Mouse (Mus musculus): ENCODE results near the gene Prss46.

Prss46 gene

DNA sequence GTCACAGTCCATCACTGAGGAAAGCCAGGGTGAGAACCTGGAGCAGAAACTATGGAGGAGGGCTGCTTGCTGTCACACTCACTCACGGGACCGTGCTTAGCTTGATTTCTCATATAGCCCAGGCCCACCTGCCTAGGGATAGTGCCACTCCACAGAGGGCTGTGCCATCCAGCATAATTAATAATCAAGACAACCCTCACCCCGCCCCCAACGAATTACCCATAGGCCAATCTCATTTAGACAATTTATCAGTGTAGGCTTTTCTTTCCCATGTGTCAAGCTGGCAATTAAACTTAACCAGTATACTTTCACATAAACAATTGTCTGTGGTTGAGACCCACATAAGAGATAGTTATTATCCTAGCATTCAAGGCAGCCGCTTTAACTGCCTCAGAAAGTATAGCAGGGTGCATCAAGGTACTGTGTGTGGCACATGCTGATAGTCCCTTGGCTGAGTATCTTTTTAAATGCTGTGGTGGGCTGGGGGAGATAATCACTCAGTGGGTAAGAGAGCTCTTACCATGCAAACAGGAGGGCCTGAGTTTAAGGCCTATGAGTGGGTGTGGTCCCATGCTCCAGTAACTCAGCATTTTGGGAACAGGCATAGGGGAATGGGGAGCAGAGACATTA lies 14.8 kb downstream of the Prss46 start:
- no peak for DNase-seq (ENCODE audit: low spot score)

DNA sequence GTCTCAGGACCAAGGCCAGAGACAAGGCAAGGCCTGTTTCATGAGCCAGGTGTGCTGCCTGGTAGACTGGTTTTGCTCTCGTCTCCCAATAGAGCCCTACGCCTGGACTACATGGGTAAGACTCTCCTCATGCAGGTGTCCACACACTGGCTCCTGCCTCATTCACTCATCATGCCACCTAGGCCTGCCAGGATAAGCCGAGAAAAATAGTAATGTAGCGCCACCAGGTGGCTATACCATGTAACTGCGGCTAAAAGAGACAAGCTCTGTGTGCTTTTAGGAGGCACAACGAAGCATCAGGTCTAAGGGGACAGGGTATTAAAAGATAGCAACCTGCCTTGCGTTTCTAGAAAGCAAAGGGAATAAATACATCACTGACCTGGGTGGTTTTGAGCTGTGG lies 26.7 kb downstream of the Prss46 start:
- DNase-seq (ENCODE audit: low spot score), result peak; percentile 71

DNA sequence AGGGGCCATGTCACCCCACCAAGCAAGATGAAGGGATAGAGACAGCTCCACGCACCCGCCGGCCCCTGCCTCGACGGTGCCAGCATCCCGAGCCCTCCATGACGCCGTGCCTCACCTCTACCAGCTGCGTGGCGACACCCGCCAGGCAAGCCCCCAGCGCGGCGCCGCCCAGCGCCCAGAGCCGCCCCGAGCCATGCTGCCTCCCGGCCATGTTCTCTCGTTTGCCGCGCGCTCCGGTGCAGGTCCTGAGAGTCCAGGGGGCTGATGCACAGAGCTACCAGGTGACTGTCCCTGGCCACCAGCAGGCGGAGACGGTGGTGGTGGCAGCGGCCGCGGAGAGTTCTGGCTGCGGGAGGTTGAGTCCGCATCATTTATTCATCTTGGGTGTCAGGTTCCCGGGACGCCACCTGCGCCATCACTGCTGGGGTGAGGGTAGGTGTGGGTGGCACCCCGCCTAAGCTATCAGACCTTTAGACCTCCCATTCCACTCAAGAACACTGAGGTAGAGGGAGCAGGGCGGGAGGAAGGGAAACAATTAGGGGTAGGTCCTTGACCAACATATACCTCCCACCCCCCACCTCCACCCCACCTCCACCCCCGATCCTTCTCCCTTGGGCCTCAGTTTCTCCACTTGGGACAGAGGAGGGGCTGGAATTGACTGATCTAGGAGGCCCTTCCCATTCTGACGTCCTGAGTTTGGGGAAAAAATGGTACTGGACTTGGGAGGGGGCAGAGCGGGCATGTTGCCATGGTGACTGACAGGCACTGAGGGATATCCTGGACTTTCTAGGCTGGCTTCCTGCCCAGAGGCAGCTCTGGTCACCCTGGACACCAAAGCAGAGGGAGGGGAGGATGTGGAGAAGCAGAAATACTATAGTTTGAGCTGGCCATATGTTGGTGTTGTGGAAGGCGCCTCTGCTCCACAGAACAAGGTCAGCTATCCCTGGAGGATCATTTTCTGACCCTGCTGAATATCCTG lies 29.7 kb downstream of the Prss46 start:
- DNase-seq (ENCODE audit: low spot score), result no peak

DNA sequence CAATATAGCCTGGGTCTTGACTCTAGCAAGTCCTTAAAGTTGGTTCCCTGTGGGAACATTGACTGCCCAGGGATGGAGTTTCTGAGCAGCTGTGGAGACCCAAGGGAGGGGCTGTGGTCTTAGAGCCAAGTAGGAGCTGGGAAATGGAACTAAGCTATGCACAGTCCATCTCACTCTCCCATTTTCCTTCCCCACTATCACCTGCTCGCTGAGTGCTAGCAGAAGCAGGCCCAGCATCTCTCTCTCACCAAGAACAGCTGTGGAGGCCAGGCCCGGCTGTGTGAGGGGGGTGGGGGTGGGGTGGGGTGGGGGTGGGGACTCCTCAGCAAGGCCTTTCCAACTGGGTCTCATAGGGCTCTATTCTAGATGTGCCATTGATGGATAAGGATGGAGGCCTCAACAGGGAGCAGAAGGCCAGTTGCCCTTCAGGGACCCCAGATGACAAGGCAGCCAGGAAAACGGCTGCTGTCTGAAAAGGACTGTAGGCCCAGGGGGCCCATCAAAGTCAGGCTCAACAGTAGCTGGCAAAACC lies 30.4 kb downstream of the Prss46 start:
- no peak for DNase-seq (ENCODE audit: low spot score)

DNA sequence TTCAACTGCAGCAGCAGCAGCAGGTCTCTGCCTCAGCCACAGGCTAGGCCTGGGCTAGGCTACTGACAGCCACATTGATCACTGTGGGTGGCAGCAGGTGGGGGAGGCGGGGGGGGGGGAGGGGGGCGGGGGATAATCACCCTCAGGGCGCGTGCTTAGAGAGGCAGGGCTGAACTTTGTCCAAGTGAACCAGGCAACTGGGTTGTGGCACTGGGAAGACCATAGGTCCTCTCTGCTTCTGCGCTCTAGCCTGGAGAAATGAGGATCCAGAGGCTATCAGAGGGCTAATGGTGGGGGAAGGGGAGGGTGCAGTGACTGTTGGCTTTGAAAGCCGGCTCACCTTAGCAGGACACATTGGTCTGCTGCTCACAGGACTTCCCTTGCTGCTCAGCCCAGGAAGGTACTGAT lies 31.0 kb downstream of the Prss46 start:
- DNase-seq (ENCODE audit: low spot score), result no peak

DNA sequence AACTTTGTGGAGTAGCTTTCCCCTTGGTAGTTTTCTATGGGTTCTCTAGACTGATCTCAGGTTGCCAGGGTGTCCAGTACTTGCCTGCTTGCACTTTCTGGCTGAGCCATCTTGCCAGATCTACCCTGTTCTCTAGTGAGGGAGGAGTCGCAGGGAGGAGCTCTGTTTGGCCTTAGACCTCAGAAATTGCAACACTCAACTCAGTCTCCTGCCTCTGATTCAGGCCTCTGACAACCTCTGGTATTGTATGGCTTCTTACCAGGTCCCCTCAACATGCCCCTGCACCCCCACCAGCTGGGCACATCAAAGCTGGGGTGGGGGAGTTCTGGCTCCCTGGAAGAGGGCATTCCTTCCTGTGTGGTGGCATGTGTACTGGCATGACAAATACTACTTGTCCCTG lies 33.0 kb downstream of the Prss46 start:
- no peak for DNase-seq (ENCODE audit: low spot score)

DNA sequence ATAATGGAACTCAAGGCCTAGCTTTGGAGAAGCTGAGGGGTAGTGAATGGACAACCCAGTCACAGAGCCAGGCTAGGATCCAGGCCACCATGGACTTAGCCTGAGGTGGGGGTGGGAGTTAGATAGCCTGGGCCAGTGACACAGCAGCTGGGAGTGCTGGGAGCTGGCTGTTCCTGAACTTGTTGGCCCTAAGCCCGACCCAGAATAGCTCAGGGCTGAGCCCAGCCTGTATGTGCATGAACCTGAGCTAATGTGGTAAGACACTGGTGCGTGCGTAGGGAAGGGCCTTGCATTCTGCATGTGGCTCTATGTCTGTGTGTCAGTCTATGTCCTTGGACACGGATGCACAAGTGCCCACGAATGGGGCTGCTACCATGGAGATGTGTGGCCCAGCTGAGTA lies 33.6 kb downstream of the Prss46 start:
- peak; percentile 57 for DNase-seq (ENCODE audit: low spot score)

DNA sequence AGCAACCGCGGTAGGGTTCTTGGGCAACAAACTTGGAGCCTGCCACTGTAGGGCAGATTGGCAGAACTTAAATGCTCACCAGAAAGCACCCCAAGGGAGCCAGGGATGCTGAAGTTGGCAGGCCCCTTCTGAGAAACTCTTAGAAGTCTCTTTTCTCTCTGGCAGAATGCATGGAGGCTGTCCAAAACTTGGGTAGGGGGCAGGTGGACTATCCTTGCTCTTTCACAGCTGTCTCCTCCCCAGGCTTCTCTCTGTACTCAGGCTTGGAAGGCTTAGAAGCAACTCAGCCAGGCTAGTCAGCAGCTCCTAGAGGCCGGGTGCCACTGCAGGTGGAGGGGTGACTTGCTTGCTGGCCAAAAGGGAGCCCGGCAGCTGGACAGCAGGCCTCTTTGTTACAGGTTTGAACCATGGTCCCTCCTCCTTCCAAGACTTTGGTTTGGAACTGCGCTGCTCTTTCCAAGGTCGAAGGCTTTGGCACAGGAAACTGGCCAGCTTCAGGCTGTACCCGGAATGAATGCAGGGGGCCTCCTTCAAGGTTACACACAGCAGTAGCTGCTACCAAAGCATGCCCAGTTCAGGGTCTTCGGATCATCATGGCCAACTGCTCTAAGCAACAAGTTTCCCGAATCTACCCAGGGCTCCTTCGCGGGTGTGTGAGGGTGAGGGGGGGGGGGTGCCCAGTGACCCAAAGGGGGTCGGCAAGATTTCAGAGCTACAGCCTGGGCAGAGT lies 35.0 kb downstream of the Prss46 start, which contains the start of gene Als2cl:
Gene Als2cl, plus strand, starts transcription at position 680 of the 730 bp plus-strand sequence.
- no peak for DNase-seq (ENCODE audit: low spot score)

DNA sequence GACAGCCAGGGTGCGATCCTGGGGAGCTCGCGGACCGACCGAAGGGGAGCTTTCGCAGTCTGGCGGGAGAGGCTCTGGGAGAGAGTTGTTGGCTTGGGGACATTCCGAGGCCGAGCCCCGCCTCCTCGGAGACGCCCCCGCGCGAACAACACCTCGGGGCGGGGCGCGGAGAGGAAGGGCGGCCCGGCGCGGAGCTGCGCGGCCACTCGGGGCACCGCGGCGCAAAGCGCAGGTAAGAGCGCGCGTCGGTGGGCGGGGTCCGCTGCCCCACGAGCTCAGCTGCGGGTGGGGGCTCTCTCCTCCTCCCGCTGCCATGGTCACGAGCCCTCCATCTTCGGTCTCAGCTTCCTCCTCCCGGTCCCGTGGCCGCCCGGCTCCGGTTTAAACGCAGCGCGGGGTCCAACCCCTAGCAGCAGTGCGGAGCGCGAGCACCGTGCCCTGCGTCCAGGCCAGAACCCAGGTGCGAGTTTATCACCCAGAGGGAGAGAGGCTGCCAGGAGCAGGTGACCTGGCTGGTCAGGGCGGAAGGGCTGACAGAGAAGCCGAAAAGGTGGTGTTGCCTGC lies 35.8 kb downstream of the Prss46 start, which contains the start of gene Tmie:
Gene Tmie, minus strand, starts transcription at position 116 of the 564 bp plus-strand sequence.
- peak; percentile 90 for DNase-seq (ENCODE audit: low spot score)

DNA sequence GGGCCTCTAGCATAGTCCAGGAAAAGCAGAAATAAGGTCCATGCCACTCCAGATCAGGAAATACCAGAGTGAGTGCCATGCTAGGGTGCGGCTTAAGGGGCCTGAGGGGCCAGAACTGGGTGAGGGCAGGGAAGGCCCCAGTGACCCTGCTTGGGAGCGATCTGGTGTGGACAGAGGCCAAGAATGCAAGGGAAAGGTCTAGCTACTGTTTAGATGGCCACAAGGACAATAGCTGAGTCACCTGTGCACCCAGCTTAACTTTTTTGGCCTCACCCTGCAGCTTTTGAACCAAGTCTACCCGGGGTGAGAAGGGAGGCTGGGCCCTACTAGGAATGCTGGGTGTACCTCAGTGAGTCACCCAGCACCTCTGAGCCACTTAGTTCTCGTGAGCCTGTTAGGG lies 36.5 kb downstream of the Prss46 start:
- peak; percentile 81 for DNase-seq (ENCODE audit: low spot score)

DNA sequence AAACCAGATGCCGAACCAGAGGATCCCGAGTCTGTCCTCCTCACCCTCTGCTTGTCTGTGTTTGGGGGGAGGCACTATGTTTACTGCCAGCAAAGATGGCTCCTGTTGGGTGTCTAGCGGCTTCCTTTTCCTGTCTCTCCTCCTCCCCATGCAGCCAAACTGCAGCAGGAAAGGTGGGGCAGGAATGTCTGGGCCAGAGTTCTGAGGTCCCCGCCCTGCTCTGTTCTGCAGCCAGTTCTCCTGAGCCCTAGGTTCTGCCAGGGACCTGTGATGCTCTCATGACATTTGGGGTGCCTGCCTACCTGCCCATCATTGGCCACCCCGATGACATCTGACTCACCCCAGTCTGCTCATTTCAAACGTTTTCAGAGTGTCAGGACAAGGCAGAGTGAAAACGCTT lies 37.6 kb downstream of the Prss46 start:
- peak; percentile 80 for DNase-seq (ENCODE audit: low spot score)

DNA sequence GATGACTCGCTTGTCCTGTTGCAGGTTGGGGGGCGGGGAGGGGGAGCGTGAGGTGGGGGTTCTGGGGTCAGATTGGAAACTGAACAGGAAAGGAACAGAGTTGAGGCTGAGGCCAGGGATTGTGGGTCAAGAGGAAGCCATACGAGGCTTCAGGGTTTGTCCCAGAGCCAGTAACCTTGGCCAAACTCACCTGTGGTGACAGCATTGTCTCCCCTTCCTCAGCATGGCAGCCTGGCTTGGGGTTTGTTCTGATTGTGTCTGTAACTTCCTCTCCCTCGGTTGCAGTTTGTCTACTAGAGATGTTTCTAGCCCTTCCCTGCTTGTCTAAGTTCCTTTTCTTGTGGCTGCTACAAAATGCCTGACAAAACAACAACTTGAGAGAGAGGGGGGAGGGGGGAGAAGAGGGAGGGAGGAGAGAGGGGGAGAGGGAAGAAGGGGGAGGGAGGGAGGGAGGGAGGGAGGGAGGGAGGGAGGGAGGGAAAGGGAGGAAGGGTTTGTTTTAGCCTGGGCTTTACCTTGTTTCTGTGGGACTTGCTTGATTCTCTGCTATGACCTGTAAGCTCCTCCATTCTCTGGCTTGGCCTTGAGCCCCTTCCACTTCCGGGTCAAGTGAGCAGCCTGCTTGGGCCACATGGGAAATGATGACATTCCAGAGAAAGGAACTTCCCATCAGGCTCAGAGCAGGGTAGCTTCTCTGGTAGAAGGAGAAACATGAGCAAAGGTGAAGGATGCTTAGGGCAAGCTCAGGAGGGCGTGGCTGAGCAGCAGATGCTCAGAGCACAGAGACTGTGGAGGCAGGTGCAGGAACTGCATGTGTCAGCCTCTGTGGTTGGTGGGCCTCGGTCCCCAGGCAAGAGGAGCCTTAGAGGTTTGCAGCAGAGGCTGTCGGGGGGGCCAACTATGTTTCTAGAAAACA lies 43.3 kb downstream of the Prss46 start:
- DNase-seq (ENCODE audit: low spot score), result no peak

DNA sequence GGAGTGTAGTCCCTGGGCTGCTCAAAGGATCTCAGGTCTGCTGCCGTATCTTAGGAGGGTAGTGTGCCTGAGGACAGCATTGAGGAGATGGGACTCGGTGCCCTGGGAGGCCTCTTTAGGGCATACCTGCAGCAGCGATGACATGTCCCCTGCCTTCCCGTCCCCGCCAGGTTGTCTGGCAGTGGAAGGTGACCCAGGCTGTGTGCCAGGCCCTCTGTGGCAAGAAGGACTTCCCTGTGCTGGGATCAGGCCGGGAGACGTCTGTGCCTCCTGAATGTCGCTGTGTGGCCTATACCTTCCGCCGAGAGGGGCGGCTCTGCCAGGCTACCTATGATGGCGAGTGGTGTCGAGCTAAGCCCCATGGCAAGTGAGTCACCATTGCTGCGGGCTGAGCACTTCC lies 44.6 kb downstream of the Prss46 start:
- no peak for DNase-seq (ENCODE audit: low spot score)

DNA sequence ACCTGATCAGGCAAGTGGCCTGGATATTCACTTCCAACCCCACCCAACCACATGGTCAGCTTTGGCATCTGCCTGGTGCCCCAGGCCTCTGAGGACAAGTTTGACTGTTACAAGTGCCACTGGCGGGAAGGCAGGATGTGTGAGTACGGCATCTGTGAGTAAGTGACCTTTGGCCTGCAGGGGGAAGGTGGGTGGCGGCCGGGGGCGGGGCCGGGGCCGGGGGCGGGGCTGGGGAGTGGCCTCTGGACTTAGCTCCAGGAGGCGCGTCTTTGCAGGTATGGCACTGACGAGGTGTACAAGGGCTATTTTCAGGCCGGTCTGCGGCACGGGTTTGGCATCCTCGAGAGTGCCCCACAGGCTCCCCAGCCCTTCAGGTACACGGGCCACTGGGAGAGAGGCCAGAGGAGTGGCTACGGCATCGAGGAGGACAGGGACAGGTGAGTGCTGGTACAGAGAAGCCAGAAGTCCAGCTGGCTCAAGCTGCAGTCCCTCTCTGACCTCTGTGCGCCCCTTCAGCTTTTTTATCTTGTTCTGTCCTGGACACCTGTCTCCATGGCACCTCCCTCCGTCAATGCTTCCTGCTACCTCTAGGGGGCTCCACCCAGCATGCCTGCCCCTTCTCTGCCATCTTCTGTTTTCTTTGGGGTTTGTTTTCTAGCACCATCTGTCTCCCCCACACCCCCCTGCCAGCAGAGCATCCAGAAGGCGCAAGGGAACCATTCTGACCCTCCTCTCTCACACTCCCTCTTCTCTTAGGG lies 45.9 kb downstream of the Prss46 start:
- DNase-seq (ENCODE audit: low spot score), result no peak

DNA sequence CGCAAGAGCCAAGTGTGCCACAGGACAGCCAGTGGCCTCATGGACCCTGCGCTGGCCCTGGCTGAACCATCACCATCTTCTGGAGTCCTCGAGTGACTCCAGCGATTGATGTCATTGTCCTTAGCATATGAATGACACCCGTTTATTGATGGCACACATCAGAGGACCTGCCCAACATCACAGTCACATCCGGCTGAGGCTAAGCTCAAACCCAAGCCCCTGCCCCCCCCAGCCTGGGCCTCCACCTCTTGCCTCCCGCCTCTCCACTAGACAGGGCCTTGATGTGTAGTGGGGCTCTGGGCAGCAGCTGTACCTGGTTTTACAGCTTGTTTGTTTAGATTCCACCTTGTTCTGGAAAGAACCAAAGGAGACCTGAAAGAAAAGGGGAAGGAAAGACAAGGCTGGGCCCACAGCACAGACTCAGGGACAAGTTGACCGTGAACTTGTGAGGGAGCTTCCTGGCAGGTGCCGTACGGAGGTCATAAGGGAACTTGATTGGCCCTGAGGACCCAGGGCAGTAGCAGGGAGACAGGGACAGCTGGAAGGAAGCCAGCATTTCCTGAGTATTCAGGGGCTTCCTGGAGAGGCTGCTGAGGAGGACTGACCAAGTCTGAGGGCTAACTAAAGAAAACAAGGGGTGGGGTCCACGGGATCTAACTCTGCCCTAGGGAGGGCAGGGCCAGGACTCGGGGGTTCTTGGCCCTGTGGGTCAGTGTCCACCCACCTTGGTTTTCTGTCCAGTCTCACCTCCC lies 46.9 kb downstream of the Prss46 start:
- DNase-seq (ENCODE audit: low spot score), result peak; percentile 32

DNA sequence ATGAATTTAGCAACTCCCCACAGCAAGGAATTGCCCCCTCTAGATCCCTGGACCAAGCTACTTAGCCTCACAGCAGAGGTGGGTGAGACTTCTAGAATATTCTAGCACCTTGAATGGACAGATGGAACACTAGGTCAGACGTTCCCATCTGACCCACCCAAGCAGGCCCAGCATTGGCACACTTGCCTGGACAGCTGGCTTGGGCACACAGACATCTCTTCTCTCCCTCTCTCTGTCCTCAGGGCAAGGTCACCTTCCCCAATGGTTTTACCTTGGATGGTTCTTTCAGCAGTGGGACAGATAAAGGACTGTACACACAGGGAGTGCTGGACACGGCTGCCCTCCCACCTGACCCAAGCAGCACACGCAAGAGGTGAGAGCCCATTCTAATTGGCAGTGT lies 48.2 kb downstream of the Prss46 start:
- no peak for DNase-seq (ENCODE audit: low spot score)

DNA sequence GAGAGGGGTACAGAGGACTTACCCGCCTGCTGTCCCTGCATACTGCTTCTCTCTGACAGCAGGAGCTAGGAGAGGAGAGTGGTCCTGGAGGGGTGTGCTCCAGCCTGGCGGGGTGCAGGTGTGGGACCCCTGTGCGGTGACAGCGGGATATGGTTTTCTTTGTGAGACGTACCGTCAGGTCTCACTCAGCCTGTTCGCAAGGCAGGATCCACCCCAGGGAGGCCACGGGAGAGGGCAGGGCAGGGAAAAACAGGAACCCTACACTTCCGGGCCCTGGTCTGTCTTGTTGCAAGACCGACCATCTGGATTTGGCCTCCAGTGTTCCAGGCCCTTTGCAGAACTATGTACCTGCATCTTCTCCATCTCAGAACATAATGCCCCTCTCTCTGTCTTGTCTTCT lies 49.1 kb downstream of the Prss46 start:
- no peak for DNase-seq (ENCODE audit: low spot score)

DNA sequence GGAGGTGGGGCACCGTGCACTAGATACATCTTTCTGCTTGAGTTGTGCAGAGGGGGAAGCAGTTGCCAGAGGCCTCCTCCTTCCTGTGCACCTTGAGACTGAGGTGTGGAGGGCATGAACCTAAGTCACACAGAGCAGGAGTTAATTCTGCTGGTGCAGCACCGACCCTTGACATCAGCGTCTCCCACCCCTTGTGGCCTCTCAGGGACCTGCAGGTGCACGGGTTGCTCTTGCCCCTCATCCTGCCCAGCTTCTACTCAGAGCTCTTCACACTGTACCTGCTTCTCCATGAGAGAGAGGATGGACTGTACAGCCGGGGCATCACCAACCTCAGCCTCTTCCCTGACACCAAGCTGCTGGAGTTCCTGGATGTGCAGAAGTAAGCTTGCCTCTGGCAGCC lies 51.2 kb downstream of the Prss46 start:
- no peak for DNase-seq (ENCODE audit: low spot score)

DNA sequence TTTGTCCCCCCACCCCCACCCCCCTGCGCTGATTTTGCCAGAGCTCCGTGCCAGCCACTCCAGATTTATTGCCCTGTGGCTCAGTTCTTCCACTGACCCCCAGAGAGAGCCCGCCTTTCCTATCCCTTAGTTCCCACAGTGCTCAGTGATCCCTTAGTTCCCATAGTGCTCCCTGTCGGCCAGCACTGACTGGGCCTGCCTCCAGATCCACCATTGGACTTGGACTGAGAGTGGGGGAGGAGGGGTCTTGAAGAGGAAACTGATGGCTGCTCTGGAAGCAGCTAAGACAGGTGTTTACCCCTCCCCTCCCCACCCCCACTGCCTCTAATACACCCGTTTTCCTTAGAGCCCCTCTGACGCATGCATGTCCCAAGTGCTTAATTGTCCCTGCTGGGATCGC lies 51.7 kb downstream of the Prss46 start:
- DNase-seq (ENCODE audit: low spot score), result no peak

Data from lung, postnatal 25 days (tissue).